Mouse (Mus musculus) neutrophil, adult 5-6 weeks (primary cell): ENCODE results near the gene Gm21983. TPM values are rescaled to one million over a fixed set of nuclear protein-coding genes. Genes with fewer than 3 reads are reported as not detected.

Experiments
- ATAC-seq: fragments of 151-379, 151-347 bp; 2 replicates; pipeline ENCODE4 v1.8.0; 2017; ENCODE audit warnings: mild to moderate bottlenecking, moderate TSS enrichment; ENCODE audit not compliant: insufficient number of reproducible peaks, poor library complexity, low FRiP score, severe bottlenecking; ENCODE audit errors: extremely low read depth
- total RNA-seq: library from RNA; stranded (forward); fragments of 200-1000 nt; gene quantifications from 2 replicates; pipeline ENCODE4 v1.2.3, GENCODE M21; 2017

Gene Gm21983
- total RNA-seq, 1 experiment from 2014 or later = not detected

GRCm38 (mm10) chr7:27192434-27192833 lies 11.5 kb upstream of the Gm21983 start:
- ATAC-seq = no peak

GRCm38 (mm10) chr7:27189271-27189931 lies 8.5 kb upstream of the Gm21983 start:
- no peak for ATAC-seq

GRCm38 (mm10) chr7:27185986-27186385 lies 5.1 kb upstream of the Gm21983 start:
- no peak for ATAC-seq

GRCm38 (mm10) chr7:27184964-27185363 lies 4.1 kb upstream of the Gm21983 start:
- ATAC-seq = peak; percentile 52; the same call in 1 of the 2 replicates

DNA sequence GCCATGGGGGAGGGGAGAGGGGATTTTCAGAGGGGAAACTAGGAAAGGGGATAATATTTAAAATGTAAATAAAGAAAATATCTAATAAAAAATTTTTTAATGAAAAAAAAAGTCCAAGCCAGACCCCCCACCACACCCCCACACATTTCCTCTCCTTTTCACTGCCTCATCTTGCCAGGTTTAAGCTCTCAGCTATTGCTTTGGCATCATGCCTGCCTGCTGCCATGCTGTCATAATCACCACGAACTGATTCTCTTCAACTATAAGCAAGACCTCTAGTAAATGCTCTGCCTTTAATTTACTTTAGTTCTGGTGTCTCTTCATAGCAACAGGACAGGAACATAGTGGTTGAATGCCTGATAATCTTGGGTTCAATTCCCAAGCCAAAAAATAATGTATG lies 1.6 kb upstream of the Gm21983 start:
- ATAC-seq = no peak

GRCm38 (mm10) chr7:27180036-27180435 lies 850 bp downstream of the Gm21983 start:
- no peak for ATAC-seq

DNA sequence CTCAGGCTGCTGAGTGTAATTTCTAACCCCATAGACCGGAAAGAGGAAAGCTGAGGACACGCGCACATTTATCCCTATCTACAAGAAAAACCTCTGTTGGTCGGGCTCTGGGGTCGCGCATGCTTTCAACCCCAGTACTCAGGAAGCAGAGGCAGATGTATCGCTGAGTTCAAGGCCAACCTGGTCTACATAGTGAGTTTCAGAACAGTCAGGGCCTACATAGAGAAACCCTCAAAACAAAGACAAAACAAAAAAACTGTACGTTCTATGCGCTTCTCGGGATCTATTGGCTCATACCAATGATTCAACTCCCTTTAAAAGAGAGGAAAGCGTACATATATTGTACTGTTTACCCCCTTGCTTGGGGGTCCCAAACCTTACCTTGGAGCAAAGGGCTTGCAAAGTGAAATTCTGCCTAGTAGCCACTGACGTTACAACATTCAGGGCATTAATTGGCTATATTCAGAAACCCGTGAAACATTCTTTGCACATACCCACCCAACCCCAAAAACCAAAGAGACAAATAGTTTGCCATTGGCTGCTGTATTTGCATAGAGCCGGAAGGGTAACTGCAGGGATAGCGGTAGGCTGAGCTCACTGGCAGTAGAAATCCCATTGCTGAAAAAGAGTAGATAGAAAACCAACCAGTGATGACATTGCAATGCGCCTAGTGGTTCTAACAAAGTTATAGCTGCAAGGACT lies 1.5 kb downstream of the Gm21983 start:
- no peak for ATAC-seq

- ATAC-seq = peak; percentile 94
These were observed 2.3 kb downstream of the Gm21983 start, which contains the start of gene Rab4b for GRCm38 (mm10) chr7:27178324-27179216. Gene Rab4b (minus strand): TSS chr7:27178896.

DNA sequence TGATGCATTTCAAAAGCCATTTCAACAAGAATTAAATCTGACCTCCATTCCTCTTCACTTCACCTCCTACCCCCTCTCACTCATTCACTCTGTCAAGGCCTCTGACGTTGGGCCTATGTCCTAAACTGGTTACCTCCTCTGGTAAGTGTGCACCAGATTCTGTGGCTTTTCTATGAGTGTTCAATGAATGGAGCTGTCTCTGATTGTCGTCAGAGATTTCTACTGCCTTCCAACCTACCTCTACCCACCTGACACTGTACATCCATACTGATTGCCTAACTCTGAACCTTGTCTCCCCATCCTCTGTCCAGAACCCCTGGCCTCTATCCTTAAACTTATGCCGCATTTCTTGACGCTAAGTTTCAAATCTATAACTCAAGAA lies 3.0 kb downstream of the Gm21983 start:
- no peak for ATAC-seq

- ATAC-seq = no peak
These were observed 6.0 kb downstream of the Gm21983 start for GRCm38 (mm10) chr7:27174896-27175295.

- no peak for ATAC-seq
These were observed 6.4 kb downstream of the Gm21983 start for GRCm38 (mm10) chr7:27174496-27174895.

GRCm38 (mm10) chr7:27170981-27171380 lies 9.9 kb downstream of the Gm21983 start:
- no peak for ATAC-seq

GRCm38 (mm10) chr7:27168371-27168770 lies 12.5 kb downstream of the Gm21983 start:
- ATAC-seq = no peak

DNA sequence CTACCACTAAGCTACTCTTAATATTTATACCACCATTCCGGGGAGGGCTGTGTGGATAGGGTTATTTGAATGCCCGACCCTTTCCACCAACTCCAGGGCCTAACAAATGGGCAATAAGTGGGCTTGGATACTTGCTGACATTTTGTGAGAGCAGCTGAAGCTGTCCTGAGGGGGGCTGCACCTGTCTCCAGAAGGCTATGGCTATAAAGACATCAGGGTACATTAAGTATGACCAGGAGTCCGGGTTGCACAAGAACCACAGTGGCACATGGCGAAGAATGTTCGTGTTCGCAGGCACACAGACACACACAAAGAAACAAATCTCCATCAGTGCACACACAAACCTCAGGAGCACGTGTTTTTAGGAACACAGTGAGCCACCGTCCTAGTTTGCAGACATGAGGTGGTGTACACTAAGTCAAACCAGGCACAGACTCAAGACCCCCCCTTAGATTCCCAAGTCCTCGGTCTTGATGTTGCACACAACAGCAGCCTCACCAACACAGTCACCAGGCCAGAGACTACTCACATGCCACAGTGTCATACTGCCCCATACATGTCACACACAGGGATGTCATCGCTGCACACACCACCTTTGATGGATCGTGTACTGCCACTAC lies 13.3 kb downstream of the Gm21983 start:
- no peak for ATAC-seq

GRCm38 (mm10) chr7:27166614-27167474 lies 14.0 kb downstream of the Gm21983 start, which contains the start of gene Egln2:
Gene Egln2 (minus strand): TSS chr7:27166802.
- peak; percentile 72 for ATAC-seq

DNA sequence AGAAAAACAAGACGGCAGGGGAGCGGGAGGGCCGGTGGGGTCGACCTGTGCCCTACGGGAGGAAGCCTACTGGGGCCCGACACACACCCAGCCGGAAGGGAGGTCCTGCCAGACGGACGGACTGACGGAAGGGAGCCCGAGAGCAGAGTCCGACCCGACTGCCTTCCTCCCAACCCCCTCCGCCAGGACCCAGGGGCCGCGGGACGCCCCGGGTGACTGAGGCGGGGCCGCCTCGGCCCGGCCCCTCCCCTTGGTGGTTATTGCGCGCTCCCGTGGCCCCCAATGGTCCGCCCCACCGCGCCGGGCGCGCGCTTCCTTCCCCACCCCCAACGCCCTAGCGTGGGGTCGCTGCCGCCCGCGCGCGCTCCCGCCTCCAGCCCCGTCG lies 14.7 kb downstream of the Gm21983 start:
- ATAC-seq = peak; percentile 33

DNA sequence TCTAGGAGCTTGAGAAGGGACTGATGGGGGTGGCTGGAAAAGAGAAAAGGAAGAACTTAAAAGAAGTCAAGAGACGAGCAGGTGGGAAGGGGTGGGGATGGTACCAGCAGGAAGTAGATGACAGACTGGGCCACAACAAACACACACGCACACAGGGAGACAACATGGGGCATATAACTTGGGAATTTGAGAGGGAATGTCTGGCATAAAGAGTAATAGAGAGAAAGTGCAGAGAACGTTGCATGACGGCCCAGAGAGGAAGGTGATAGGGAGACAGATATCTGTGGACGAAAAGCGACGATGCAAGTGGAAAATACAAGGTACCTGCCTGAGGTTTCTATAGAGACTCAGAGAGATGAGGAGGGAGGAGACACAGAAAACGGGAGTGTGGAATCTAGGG lies 15.2 kb downstream of the Gm21983 start:
- no peak for ATAC-seq

DNA sequence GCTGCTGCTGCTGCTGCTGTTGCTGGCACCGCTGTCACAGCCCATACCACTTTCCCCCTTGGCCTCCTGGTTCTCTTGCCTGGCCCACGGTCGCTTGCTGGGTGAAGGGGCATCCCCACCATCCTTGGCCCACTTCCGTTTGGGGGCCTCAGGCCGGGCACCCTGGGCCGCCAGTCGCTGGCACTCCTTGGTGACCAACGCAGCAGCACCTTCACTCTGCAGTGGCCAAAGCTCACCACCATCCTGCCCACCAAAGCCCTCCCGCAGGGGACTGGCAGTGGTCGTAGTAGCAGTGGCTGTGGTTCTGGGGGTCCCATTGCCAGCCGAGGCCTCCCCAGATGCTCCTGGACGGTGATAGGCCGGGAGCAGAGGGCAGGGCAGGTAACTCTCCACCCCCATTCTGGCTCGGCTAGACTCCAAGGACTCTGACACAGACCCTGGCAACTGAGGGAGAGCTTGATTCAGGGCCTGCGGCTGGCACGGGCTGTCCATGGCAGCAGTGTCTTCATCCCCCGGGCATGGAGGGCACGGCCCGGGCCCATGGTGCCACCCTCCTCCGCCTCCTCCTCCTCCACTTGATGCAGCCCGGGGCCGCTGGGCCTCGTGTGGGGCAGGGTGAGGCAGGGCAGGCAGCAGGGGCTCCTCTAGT lies 15.8 kb downstream of the Gm21983 start:
- no peak for ATAC-seq
